Mouse (Mus musculus) cerebellum, postnatal 25 days (tissue): ENCODE data around the gene Nosip.
"Not testable (repeated sequence)": the region's sequence is repeated elsewhere in the genome, so short reads cannot be mapped to it uniquely, and the experiment has no call there.

Source experiments
- DNase-seq, 2 experiments: peaks; one replicate each; pipeline ENCODE4 v3.0.0; 2021; ENCODE audit warnings: mixed read lengths in 2 of 2

Gene Nosip

GRCm38 (mm10) chr7:45062239-45062835, at the start of gene Nosip, which contains the start of gene Prrg2:
Gene Nosip (plus strand): TSS chr7:45062429.
Gene Prrg2 (minus strand): TSS chr7:45062677.
- DNase-seq: peak; percentile 94 to 95

- no peak for DNase-seq
These were observed 49.4 kb upstream of the Nosip start for GRCm38 (mm10) chr7:45012824-45013223.

GRCm38 (mm10) chr7:45013366-45014095, 48.7 kb upstream of the Nosip start:
- DNase-seq: no peak

GRCm38 (mm10) chr7:45014096-45014451, 48.2 kb upstream of the Nosip start:
- DNase-seq: no peak

DNA sequence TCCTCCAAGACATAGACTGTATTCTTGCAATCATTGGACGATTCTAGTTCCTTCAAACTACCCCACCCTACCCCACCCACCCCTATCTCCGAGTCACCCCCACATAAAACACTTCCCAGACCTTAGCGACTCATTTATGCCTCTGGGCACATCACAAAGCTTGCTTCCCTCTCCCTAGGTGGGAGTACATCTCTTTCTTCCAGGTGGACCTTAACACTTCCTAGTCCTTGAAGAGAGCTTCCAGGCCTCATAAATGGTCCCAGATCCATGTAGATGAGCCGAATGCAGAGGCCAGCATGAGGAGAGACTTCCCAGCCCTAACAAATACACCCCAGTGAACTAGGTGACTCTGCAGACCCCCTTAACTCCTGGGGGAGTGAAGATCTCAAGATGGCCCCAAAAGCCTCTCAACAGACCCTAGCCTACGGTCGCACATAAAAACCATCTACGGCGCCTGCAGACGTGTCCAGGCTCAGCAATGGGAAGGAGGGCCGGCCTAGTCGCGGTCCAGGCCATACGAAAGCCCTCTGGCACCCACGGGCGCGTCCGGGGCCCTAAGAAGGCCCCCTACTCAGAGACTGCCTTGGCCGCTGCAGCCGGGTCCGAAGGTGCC, 46.8 kb upstream of the Nosip start:
- no peak for DNase-seq

DNA sequence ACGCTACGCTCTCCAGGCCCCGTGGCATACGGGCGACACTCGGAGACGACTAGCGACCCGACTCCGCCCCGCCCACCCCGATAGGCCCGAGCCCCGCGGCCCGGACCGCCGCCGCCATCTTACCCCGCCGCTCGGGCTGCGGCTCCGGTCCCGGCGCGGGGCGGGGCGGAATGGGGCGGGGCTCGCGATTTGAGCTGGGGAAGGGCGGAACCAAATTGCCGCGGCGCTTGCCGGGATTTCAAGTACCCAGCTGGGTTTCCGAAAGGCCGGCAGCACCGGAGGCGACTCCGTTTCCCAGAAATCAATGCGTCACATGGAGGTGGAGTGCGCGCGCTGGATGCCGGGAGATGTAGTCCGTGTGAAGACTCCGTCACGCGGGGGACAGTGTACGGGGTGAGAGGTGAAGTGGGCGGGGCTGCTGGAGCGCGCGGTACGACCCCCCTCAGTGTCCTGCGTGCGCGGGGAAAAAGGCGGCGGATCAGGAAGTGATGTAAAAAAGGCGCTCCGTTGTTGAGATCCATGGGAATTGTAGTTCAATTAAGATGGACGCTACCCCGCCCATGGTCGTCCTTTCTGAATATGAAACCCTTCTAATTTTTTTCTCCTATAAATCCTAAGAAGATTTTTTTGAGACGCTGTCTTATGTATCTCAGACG, 46.1 kb upstream of the Nosip start, which contains the start of gene Scaf1:
Scaf1 (minus strand) TSS at position 407 of the 656 bp plus-strand sequence.
- peak; percentile 99 for DNase-seq

GRCm38 (mm10) chr7:45016761-45017160, 45.5 kb upstream of the Nosip start:
- DNase-seq: no peak

DNA sequence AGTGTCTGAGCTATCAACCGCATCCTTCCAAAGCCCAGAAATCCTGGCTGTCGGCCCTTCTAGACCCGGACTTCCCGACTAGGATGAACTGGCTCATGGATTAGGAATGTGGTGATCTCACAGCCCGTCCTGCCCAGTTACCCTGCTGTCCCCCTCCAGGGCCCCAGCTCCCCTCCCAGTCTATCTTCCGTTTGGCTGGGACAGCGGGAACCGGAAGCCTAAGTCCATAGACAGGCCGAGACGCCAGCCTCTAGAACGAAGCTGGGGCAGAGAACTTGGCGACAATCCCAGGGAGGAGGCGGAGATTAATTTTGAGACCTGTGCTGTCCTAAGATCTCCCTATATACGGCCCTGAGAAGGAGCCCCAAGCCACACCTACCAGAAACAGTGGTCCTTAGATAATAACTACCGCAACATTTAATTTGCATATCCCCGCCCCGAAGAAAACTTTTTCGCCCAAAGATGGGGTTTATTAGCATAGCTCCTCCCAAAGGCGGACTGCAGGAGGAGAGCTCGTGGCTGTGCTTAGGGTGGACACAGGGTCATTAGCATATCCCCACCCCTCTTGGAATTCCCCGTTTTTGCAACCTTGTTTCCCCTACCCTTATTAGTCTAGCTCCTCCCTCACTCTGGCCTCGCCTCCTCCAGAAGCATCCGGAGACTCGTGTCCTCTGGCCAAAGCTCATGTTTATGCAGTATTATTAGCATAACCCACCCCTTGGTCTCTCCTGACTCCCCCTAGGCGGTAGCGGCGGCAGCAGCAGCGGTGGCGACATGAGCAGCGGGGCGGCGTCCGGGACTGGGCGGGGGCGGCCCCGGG, 44.8 kb upstream of the Nosip start, which contains the start of gene Rras:
Rras (plus strand) TSS at position 720 of the 820 bp plus-strand sequence.
- peak; percentile 72 to 78 for DNase-seq

DNA sequence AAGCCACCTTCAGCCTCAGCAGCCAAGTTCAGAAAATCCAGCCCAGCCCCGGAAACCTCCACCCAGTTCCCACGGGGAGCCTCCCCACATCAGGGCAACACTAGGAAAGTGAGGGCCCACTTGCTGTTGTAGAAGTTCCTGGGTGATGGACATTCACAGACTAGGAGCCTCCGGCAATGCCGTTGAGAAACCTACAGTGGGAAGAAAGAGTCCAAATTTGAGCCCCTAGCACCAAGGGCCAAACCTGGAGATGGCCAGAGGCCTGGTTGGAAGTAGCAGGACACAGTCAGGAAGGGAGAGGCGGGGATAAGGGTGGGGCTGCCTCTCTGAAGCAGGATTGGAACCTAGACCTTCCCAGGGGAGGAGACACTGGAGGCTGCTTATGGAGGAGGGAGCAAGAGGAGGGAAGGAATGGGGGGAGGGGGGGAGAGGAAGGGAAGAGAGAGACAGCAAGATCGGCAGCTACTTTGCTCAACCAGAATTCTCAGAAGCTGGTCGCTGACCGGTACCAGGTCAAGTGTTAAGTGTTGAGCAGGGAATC, 43.1 kb upstream of the Nosip start:
- DNase-seq: no peak

- no peak for DNase-seq
These were observed 42.0 kb upstream of the Nosip start for GRCm38 (mm10) chr7:45020225-45020624.

DNA sequence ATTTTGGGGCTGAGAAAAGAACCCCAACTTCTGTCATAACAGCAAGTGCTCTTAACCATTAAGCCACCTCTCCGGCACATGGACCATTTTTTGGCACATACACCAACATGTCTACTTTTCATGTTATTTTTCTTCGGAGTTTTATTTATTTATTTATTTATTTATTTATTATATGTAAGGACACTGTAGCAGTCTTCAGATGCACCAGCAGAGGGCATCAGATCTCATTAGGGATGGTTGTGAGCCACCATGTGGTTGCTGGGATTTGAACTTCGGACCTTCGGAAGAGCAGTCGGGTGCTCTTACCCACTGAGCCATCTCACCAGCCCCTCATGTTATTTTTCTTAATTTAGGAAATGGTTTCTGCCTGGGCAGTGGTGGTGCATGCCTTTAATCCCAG, 38.5 kb upstream of the Nosip start:
- DNase-seq: not testable (repeated sequence)

DNA sequence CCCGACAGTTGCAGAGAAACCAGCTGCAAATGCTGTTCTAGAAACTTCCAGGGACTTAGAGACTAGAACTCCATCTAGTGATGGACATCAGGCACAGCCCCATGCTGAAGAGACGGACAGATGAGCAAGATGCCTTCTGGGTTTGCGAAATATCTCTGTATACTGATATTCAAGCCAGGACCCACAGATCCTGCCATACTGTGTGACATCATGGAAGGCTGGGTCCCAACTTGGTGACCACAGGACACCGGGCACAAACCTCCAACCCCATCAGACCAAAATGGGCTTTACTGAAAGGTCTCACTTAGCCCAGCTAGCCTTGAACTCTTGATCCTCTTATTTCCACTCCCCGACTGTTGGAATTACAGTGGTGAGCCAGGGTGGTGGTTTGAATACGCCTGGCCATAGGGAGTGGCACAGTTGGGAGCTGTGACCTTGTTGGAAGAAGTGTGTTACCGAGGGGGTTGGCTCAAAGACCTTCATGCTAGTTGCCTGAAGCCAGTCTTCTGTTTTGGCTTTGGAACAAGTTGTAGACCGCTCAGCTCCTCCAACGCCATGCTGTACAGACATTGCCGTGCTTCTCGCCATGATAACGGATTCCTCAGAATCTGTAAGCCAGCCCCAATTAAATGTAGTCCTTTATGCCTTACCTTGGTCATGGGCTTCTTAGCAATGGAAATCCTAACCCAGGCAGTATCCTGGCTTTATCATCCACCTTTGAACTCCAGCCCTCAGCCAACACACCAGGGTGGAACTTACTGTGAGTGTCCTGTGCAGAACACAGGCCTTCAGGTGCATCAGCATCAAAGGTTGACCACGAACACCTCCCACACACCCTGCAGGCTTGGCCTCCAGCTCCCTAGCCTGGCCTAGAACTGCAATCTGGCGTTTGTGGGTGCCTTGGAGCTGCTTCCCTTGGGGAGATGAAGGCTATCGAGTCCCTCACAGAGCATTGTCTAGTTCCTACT, 37.7 kb upstream of the Nosip start:
- DNase-seq: no peak

DNA sequence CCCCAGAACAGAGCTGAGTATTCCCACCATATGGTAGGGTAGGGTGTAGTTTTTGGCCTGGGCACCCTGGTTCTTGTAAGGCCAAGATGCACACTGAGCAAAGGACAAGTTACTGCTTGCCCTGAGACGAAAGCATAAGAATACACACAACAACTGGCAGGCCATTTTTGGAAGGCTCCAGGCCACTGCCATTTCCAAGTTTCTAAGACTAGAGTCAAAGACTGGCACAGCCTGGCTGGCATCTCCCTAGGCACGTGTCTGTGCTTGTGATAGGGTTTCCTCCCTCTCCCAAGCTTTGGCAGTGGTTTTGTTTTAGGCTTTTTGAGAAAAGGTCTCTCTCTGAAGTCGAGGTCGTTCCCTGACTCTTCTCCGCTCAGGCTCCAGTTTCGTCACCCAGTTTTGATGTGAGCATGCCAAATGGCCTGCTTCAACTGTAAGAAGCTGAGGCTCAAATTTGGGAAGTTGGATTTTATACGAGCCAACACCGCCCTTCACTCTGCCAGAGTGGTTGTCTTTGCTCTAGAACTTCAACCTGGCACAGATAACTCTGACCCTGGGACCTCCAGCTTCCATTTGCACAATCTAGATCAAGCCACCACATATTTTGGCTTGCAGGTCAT, 36.5 kb upstream of the Nosip start:
- no peak for DNase-seq

- no peak for DNase-seq
These were observed 36.0 kb upstream of the Nosip start for GRCm38 (mm10) chr7:45026256-45026655.

DNA sequence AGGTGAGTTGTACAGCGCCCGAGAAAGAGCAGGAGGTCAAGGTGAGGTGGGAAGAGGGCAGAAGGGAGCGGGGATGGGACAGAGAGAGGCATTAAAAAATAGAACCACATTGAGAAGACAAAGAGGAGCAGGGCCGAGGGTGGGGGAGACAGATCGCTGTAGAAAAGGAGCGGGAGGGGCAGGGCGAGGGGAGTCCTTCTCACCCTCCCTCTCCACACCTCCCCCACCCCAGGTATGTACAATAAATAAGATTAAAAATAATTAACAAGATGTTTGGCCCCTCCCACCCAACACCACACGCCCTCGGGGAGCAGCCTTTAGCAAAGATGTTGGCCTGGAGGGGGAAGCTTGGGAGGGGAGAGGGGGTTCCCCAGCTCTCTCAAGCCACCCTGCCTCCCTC, 34.5 kb upstream of the Nosip start:
- DNase-seq: no peak

DNA sequence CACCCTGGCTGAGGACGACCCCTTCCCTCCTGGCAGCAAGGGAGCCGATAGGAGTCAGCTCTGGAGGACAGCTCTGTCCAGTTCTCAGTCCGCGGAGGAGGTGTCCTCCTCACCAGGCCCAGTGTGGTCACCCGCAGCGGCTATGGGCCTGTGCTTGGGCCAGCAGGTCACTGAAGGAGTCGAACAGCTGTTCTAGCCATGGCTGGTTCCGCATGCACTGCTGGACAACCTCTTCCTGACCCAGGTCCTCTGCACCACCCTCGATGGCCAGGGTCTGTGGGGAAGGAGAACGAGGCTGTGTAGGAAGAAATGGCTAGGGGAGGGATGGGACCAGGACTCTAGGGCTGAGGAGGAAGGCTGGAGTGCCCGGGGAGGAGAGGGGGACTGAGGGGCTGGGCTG, 33.9 kb upstream of the Nosip start:
- no peak for DNase-seq

- DNase-seq: no peak
These were observed 32.2 kb upstream of the Nosip start for GRCm38 (mm10) chr7:45029995-45030394.

- no peak for DNase-seq
These were observed 31.4 kb upstream of the Nosip start for GRCm38 (mm10) chr7:45030857-45031256.

- DNase-seq: no peak
These were observed 28.4 kb upstream of the Nosip start for GRCm38 (mm10) chr7:45033722-45034359.

DNA sequence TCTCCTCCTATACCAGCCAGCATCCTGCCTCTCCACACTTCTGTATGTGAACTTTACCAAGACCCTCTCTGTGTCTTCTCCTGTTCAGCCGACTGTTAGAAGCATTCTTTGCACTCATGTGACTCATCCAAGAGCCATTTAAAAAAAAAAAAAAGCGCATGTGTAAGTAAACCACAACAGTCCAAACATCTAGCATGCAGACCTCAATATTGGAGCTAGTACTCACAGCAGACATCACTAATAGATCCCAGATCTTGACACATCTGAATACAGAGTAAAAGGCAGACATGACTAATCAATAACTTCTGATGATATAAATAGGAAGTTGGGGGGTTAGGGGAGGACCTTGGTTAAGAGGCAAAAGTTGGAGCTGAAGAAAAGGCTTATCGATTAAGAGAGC, 26.6 kb upstream of the Nosip start:
- DNase-seq: no peak
